Mouse (Mus musculus): Measurements from ENCODE around the gene Olfr813. TPM values are rescaled to one million over a fixed set of nuclear protein-coding genes. Genes with fewer than 3 reads are reported as not detected.
"Not testable (repeated sequence)": the region's sequence is repeated elsewhere in the genome, so short reads cannot be mapped to it uniquely, and the experiment has no call there.

The Olfr813 gene
- total RNA-seq (2021) = not detected
- long read RNA-seq, experiment 1 = 0 reads
- long read RNA-seq, experiment 2 = 0 reads

- DNase-seq = no peak
Measured at GRCm38 (mm10) chr10:129855067-129855466, at the start of gene Olfr813. TSS of gene Olfr813 (plus strand) at chr10:129855367.

GRCm38 (mm10) chr10:129845994-129846393, 9.2 kb upstream of the Olfr813 start, which contains the start of gene Olfr812:
TSS of gene Olfr812 (minus strand) at chr10:129846094.
- no peak for DNase-seq

- no peak for DNase-seq
Measured at GRCm38 (mm10) chr10:129847343-129847742, 7.8 kb upstream of the Olfr813 start.

- not testable (repeated sequence) for DNase-seq
Measured at GRCm38 (mm10) chr10:129879751-129880150, 24.6 kb downstream of the Olfr813 start, which contains the start of gene Olfr814. TSS of gene Olfr814 (minus strand) at chr10:129879851.

- DNase-seq = not testable (repeated sequence)
Measured at GRCm38 (mm10) chr10:129885496-129885895, 30.3 kb downstream of the Olfr813 start.

GRCm38 (mm10) chr10:129885934-129886333, 30.8 kb downstream of the Olfr813 start:
- DNase-seq = peak in 1 of 2 experiments; percentile 0

- not testable (repeated sequence) for DNase-seq
Measured at GRCm38 (mm10) chr10:129905767-129906166, 50.6 kb downstream of the Olfr813 start, which contains the start of gene Olfr815. TSS of gene Olfr815 (minus strand) at chr10:129905867.

Other genes starting within 250 kb of the Olfr813 start
- not detected for gene Olfr796, start 242.8 kb upstream of the Olfr813 start, total RNA-seq (2021)
- not detected for gene Olfr798, start 227.4 kb upstream of the Olfr813 start, total RNA-seq (2021)
- gene Olfr799, start 217.9 kb upstream of the Olfr813 start, total RNA-seq (2021) = not detected
- gene Olfr800, start 197.7 kb upstream of the Olfr813 start, total RNA-seq (2021) = not detected
- gene Olfr801, start 181.5 kb upstream of the Olfr813 start, total RNA-seq (2021) = not detected
- not detected for gene Olfr802, start 167.2 kb upstream of the Olfr813 start, total RNA-seq (2021)
- gene Olfr803, start 161.1 kb upstream of the Olfr813 start, total RNA-seq (2021) = not detected
- gene Olfr804, start 152.2 kb upstream of the Olfr813 start, total RNA-seq (2021) = not detected
- gene Olfr805, start 126.0 kb upstream of the Olfr813 start, total RNA-seq (2021) = not detected
- gene Olfr806, start 113.4 kb upstream of the Olfr813 start, total RNA-seq (2021) = not detected
- not detected for gene Olfr807, start 97.6 kb upstream of the Olfr813 start, total RNA-seq (2021)
- not detected for gene Olfr808, start 89.9 kb upstream of the Olfr813 start, total RNA-seq (2021)
- gene Olfr809, start 80.7 kb upstream of the Olfr813 start, total RNA-seq (2021) = not detected
- gene Olfr810, start 60.5 kb upstream of the Olfr813 start, total RNA-seq (2021) = not detected
- gene Olfr811, start 51.0 kb upstream of the Olfr813 start, total RNA-seq (2021) = not detected
- gene Olfr812, start 9.3 kb upstream of the Olfr813 start, total RNA-seq (2021) = not detected
- gene Olfr814, start 24.5 kb downstream of the Olfr813 start, total RNA-seq (2021) = not detected
- gene Olfr815, start 50.5 kb downstream of the Olfr813 start, total RNA-seq (2021) = not detected
- not detected for gene Olfr816, start 60.2 kb downstream of the Olfr813 start, total RNA-seq (2021)
- gene Olfr818, start 93.7 kb downstream of the Olfr813 start, total RNA-seq (2021) = not detected
- gene Olfr819, start 111.9 kb downstream of the Olfr813 start, total RNA-seq (2021) = not detected
- gene Olfr247, start 120.8 kb downstream of the Olfr813 start, total RNA-seq (2021) = not detected
- not detected for gene Gm10310, start 129.7 kb downstream of the Olfr813 start, total RNA-seq (2021)
- not detected for gene Olfr820, start 157.3 kb downstream of the Olfr813 start, total RNA-seq (2021)
- not detected for gene Olfr821, start 175.0 kb downstream of the Olfr813 start, total RNA-seq (2021)
- gene Olfr822, start 215.8 kb downstream of the Olfr813 start, total RNA-seq (2021) = not detected

Measured in adrenal gland, postnatal 36 days (tissue).